Mouse (Mus musculus) c-Kit-positive CD71-positive TER-119-negative erythroid progenitor cells, embryonic 14.5 days (primary cell): Measurements from ENCODE around the gene Cep152.

Experiments used
- DNase-seq: peaks from one replicate; pipeline ENCODE4 v3.0.0-alpha.2; 2013; ENCODE audit warnings: low read depth

Cep152 gene

DNA sequence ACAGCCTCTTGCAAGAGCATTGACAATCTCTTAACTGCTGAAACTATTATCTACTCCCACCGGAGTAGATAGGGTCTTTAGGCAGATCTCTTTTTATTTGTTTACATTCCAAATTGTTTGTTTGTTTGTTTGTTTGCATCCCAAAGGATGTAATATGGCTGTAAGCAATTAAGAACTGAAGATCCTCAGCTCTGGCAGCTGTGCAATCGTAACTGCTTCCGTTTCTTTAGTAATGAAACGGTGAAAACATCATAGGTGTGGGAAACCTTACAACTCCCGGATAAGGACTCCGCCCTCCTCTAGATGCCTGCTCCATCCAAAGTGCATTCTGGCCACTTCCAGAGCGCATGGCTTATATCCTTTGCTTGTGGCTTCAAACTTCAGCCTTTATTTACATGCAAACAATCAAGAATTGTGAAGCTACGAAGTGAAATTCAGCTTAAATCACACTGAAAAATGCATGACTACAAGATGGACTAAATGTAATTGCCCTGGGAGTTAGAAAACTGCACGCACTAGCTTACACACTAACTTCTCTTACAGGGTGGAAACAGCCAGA, 707 bp downstream of the Cep152 start:
- peak; percentile 22 for DNase-seq

DNA sequence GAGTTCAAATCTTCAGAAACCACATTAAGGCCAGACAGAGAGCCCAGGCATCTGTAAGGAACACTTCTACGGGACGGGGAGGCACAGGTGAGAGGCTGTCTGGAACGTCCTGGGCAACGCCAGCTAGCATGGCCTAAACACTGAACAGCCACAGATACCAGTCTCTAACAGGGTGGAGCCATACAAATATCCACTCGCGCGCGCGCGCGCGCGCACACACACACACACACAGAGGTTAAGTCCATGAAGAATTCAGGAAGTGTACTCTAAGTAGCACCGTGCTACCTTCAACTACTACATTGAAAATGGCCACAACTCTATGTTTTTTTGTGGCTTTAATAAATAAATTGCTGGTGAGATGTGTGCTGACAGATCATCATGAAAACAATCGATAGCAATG, 1.7 kb downstream of the Cep152 start:
- no peak for DNase-seq

DNA sequence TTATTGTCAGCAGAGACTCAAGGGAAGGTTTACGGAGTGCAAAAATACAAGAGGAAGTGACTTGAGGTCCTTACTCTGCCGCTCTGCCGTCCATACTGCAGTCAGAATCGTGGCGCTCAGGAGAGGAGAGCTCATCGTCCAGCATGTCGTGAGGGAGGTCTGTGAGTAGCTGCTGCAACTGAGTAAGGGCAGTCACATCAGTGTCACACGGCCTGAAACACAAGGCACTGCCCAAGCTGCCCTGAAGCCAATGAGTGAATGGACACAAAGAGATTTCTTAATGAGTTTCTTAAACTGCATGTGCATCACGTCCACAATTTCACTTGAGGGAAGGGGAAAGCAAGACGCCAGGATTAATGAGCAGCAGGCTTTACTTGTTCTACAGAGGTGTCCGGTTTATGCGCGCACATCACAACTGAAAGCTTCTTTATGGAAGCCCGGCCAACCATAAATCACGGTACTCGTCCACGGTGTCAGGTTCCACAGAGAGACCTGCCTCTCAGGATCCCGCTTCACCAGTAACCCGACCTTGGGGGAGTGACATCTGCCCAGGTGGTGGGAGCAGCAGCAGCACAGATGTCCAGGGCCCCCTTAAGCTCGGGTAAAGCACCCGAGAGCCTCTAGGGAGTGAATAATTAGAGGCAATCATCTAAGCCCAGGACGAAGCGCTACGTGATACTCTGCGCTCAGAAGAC, 4.6 kb downstream of the Cep152 start:
- DNase-seq, result no peak

DNA sequence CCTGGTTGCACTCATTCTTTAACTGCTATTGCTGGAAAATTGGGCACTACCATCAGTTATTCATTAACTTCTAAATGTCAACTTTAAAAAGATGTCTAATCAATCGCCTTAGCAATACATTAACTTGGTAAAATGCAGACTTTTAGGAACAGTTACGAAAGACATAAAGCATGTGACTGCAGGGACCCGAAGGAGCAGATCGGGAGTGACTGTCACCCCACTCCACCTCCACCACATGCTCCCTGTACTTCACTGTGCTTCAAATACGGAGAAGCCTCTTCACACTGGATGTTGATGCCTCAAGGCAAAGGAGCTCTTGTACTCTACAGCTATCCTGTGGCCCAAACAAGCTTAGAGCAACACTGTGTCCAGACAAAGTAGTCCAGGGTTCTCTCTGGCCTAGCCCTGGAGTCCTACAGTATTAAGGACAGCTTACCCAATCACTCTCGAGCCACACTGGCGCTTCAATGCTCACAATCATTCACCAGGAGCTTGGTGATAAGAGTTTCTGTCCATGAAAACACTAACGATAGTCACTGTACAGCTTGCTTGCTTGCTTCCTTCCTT, 9.0 kb downstream of the Cep152 start:
- no peak for DNase-seq

DNA sequence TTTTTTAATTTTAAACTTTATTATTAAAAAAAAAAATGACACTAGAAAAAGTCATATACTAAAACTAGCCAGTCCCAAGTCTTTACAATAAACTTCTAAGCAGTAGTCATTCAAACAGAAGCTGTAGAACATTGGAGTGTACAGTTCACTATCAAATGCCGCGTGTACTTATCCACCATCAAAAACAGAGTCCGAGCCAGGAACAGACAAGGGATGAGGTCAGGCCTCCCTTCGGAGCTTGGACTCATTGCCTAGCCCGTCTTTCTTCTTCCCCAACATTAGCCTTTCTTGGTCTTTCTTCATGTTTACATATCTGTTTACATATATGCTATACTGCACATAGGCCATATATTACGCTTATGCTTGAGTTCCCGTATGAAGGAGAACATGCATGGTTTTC, 9.5 kb downstream of the Cep152 start:
- DNase-seq, result no peak

DNA sequence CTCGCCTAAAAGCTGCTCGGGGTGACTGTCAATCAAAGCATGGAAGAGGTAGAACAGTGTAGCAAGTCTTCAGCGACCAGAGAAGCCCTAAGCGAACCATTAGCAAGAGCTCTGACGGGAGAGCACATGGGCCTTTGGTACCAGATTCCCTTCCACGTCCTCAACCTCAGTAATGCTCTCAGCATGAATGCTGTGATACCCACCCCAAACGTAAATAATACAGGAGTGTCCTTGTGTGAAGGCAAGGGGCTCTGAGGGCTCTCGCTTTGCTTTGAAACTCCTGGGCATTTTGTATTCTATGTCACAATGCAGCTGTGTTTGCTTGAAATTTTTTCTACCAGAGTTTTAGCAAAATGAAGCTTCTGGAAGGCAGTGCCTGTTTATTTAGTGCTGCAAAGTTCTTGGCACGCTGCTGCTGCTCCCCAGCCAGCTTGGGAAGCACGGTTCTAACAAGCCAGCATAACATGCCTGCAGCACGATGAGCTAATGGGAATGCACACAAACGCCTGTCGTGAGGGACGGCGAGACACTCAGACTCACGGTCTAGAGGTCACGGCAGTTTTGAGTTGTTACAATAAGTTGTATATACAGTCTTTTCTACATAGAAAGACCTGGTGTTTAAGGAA, 18.6 kb downstream of the Cep152 start:
- DNase-seq, result no peak

DNA sequence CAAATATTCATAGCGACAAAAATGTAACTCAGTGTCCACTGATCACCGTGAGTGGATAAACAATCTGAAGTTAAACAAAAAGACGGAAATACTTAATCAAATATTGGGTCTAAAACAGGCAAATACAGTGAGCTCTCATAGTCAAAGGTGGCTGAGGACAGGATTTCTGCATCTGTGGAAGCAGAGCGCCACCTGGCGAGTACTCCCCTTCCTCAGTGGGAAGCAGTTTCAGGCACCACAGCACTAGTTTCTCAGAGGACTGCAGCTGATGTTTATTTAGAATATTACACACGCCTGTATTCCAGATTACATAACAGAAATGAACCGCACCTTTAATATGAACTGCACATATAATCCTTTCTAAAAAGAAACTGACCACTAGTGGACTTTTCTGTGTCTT, 20.3 kb downstream of the Cep152 start:
- no peak for DNase-seq

DNA sequence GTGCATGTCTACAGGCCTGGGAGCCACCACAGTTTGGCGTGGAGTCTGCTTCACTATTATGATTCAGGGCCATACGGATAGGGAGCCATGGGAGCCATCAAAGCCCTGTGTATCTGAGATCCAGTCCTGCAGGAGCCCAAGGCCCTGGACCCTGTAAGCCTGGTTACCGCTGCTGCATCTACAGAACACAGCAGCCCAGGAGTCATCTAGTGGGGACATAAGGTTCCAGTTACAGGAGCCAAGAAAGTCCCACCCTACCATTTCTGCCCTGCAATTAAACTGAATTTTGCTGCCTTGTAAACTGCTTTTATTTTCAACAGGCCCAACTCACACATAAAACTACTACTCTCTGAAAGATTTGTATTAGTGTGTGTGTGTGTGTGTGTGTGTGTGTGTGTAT, 21.9 kb downstream of the Cep152 start:
- no peak for DNase-seq

DNA sequence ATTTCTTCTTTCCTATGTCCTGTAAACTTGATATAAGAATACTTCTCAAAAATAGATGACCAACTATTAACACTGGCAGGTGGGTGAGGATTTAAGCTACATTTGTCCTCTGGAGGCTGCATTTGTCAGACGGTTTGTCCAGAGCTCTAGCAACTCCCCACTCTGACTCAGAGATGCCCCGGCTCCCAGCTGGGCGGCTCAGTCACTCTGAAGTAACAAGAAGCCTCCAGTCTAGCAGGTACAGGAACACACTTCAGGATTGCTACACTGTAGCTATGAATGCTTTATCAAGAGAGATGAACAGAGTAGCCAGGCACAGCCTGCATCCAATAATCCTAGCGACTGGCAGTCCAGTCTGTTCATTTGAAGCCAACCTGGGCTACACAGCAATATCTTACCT, 26.0 kb downstream of the Cep152 start:
- DNase-seq, result no peak

DNA sequence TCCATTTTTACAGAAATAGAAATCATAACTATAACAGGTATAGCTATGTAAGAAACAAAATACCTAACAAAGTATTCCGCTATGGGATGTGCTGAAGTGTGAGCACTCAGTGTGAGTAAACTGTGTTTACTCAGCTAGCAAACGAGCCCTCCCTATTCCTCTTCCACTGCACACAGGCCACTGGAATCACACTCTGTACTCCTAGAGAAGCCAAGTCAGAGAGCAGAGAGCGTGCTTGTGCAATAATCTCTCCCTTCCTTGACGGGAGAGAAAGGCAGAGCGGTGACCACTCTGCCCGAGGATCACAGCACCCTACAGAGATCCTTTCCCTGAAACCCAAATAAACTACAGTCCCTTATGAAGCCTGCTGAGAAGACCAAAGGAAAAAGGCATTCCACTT, 26.7 kb downstream of the Cep152 start:
- DNase-seq, result no peak

DNA sequence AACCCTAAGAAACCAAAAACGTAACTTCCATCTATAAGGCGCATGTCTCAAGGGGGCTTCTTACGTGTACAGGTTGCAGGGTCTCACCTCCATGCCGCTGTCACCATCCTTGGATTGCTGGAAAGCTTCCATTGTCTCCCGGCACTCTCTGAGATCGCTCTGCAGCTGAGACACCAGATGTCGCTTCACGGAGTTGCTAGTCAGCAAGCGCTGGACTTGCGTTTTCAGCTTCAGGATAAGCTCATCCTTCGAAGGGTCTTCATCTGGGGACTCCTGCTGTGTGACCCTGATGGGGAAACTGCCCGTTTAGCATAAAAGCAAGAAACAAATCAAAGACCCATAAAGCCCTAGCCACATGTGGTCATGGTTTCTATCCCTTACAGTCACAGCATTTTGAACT, 30.1 kb downstream of the Cep152 start:
- no peak for DNase-seq

DNA sequence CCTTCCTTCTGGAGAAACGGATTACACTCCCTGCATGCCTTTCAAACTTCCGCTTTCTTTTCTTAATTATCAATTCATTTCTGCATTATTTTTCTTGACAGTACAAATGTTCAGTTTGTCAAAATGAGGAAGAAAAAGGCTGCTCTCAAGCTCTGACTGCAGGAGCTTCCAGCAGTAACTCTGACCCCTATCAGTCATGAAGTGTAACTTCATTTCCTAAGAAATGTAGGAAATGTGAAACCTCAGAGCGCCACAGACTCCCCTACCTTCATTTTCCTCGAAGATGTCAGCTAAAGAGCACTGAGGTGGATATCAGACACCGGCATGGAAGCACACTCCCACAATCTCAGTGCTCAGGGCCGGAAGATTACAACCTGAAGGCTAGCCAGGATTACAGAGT, 30.8 kb downstream of the Cep152 start:
- no peak for DNase-seq

DNA sequence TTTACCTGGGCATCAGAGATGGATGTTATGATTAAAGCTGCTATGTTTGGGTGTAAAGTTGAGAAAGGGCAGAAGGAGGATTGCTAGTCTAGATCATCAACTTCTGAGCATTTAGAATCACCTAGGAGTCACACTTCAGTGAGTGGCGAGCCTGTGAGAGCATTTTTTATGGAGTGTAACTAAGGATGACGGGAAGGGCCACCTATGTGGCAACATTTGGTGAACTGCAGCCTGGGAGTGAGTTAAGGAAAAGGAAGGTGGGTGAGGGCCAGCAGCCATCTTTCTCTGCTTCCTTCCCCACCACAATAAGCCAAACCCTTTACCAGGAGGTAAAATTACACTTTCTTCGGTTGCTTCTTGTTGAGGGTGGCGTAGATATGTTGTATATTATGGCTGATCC, 33.0 kb downstream of the Cep152 start:
- DNase-seq, result no peak

DNA sequence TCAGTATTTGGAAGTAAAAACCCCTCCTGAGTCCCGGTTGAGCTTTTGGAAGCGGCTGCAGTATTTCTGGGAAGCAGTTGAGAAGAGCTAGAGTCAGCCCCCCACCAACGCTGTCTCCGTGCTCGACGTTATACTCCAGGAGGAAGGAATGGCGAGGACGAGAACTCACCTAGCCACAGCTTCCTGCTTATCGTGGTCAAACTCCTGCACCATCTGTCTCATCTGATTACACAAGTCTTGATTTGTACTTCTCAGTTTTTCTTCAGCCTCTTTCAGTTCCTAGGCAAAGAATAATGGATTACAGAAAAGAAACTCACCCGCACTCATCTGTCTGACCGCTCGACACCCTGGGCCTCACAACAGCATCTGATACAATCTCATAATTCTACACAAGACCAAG, 35.6 kb downstream of the Cep152 start:
- no peak for DNase-seq

DNA sequence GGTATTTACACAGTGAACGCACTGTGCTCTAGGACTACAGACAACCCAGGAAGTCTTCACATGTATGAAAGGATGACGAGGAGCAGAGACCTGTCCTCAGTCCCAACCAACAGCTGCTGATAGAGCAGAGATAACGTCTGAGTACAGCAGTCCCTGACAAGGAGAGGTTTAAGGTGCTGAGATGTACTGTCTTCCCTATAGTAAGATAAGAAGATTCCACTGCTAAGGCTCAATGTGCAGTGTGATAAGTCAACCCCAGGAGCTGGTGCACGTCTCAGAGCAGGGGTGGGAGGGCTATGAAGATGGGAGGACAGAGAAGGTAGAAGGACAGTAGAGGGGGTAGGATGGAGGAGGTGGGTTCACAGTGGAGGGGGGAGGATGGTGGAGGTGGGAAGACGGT, 43.8 kb downstream of the Cep152 start:
- DNase-seq, result no peak

DNA sequence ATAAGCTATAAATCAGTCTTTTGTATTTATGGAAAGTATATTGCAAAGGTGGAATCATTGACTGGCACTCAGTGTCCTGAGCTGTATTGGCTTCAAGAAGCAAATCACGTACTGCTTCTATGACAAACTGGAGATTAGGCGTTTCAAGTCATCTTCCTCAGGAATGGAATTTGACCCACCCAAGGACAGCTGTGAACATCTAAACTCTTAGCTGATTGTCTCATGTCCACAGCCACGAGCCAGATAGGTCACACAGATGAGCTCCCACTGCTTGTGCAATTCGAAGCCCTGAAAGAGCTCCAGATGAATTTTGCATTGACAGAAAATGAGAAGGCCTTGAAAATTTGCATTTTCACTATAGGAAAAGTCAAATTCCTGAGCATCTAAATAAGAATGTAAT, 47.2 kb downstream of the Cep152 start:
- DNase-seq, result no peak

DNA sequence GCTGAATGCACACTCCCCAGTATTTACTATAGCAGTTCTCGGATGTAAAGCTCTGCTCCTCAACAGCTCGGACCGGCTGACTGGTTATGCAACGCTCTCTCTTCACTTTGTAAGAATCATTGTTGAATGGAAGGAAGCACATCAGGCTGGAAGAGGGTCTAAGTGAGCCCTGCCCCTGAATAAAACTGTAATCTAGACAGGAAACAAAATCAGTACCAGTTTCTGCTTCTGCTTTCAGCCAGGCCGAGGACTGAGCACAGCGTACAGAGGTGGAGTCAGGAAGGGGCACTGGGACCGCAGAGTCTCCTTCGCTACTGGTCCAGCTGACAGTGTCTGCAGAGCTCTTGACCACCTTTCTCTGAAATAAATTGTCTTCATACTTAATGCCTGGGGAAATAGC, 48.4 kb downstream of the Cep152 start:
- no peak for DNase-seq

DNA sequence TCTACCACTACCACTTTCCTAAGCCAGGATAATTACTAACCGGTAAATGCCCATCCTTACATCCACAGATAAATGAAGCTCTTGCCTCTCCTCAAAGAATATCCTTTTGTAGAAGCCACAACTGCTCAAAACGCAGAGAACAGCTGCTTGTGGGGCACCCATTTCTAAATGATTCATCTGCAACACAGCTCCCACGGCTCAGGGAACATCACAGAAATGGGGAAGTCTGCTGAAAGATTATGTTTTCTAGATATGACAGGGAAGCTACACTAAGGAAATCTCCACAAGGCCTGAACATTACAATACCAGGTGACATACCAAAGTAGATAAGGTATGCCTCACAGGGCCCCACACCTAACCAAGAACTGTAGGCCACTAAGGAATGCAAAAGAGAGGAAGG, 49.1 kb downstream of the Cep152 start:
- no peak for DNase-seq

DNA sequence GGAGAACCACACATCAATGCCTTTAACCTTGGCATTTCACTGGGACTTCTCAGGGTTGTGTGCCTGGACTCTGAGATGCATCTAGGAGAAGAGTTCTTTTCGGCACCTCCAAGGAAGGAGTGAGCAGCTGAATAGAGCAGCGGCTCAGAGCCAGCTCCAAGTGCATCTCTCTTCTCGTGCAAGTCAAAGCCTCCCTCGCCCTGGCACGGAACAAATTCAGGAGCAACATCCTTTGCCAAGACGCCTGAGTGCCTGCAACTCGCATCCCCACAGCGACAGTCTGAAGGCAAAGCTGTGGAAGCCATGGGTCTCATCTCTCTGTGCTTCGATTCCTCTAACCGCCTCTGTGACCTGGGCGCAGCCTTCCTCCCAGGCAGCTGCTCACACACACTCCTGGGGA, 61.0 kb downstream of the Cep152 start:
- no peak for DNase-seq

DNA sequence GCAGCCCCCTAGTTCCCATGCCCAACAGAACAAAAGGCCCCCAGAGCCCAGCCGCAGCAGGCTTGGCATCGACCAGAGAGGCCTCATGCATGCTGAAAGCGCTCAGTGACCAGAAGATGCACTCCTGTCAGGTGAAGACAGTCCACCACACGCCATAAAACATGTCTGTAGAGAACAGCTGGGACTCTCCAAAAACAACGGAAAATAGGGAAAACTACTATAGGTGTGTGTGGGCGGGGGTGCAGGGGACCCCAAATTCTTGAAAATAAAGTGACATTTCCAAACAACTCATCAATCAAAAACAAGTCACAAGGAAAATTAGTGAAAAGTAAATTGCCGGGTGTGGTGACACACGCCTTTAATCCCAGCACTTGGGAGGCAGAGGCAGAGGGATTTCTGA, 62.5 kb downstream of the Cep152 start:
- no peak for DNase-seq

DNA sequence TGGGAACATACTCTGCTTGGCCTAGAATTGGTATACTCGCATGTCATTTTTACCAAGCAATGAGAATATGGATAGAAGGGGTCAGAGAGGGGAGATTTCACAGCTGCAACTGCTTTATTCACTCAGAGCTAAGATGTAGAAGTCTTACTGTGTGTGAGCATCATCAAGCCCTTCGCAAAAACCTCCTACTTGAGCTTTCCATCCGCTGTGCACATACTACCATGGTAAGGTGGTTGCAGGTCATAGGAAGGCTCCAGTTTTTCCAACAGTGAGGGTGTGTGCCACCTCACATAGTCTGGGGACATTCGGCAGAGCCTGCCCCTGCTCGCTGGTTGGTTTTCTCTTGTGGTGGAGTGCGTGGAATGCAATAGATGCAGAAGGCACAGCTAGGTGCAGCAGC, 64.9 kb downstream of the Cep152 start:
- DNase-seq, result no peak

DNA sequence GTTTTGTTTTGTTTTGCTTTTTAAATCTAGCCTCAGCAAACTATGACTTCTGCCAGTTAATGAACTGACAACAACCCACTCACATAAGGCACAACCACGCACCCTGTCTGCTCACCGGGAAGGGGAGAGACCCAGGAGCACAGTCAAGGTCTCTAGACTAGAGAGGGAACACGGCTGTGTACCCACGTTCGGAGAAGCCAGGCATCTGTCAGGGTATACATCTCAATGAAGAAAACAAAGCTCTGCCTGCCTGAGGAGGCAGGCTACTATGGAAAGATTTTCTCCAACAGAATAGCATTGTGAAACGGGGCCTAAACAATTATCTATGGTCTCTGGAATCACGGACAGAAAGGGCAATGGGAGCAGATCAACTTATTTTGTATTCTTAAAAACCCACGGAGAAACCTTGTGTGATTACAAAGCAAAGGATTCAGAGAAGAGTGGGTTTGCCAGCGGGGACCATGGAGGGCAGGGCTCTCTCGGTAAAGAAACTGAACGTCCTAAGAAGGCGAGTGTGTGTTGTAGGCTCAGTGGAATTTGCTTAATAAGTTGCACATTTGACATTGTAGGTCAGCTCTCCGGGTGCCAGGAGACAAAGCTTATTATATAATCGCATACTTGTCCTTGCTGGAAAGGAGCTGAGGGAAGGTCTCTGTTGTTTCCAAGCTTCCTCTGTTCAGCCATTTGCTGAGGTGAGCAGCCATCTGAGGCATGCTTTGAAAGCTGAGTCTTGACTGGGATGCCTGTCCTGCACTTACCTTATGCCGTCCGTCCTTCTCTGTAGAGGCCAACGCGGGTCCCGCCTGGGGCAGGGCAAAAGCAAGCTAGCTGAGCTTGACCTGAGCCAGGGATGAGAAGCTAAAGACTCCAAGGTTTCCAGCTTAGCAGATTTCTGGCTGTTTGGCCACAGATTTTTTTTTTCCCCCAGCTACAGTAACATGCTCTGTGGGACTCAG, 66.0 kb downstream of the Cep152 start:
- DNase-seq, result no peak
